Mouse (Mus musculus) hindbrain, embryonic 16.5 days (tissue): ENCODE measurements around the gene Gas7. TPM values are rescaled to one million over a fixed set of nuclear protein-coding genes. Genes with fewer than 3 reads are reported as not detected.
A peak's percentile ranks its signal among the peaks of the same experiment; 100 is the strongest.

Experiments
- ATAC-seq: fragments of 200-750 bp; cut with Nextera tagmentation; 2 replicates; pipeline ENCODE4 v1.8.0; 2017; ENCODE audit warnings: moderate TSS enrichment, moderate library complexity
- H3K27ac ChIP-seq: fragments of 300-500 bp; sonication (generic); 2 replicates; pipeline ENCODE4 v1.5.1; 2014; ENCODE audit warnings: low read depth, mild to moderate bottlenecking, control low read depth, low read length, moderate library complexity
- H3K27me3 ChIP-seq: fragments of 300-500 bp; sonication (generic); replicated peaks from 2 replicates; pipeline ENCODE4 v1.6.1; 2014; ENCODE audit warnings: low read length; ENCODE audit not compliant: control insufficient read depth, insufficient read depth
- H3K36me3 ChIP-seq: fragments of 300-500 bp; sonication (generic); 2 replicates; pipeline ENCODE4 v1.6.1; 2014; ENCODE audit warnings: mild to moderate bottlenecking, low read length, moderate library complexity, mixed read lengths; ENCODE audit not compliant: control insufficient read depth, insufficient read depth
- H3K4me1 ChIP-seq: fragments of 300-500 bp; sonication (generic); 2 replicates; pipeline ENCODE4 v1.6.1; 2014; ENCODE audit warnings: low read depth, low read length; ENCODE audit not compliant: control insufficient read depth, insufficient read depth
- H3K4me2 ChIP-seq: fragments of 300-500 bp; sonication (generic); 2 replicates; pipeline ENCODE4 v1.6.1; 2014; ENCODE audit warnings: mild to moderate bottlenecking, low read length, control low read depth, moderate library complexity
- H3K4me3 ChIP-seq: fragments of 300-500 bp; sonication (generic); 2 replicates; pipeline ENCODE4 v1.5.1; 2014; ENCODE audit warnings: mild to moderate bottlenecking, low read length, control low read depth, moderate library complexity
- H3K9ac ChIP-seq: fragments of 300-500 bp; sonication (generic); 2 replicates; pipeline ENCODE4 v1.6.1; 2014; ENCODE audit warnings: low read depth, mild to moderate bottlenecking, control low read depth, low read length, moderate library complexity
- H3K9me3 ChIP-seq: fragments of 300-500 bp; sonication (generic); 2 replicates; pipeline ENCODE4 v1.6.1; 2014; ENCODE audit warnings: mild to moderate bottlenecking, low read length, moderate library complexity; ENCODE audit not compliant: control insufficient read depth
- WGBS: fragments of 180-500 bp; shearing (Covaris S2); extraction: QIAGEN DNeasy Blood & Tissue Kit; methylation state at CpG from one replicate; pipeline ENCODE4 v1.1.7; 2014; 5-methylcytosine and 5-hydroxymethylcytosine counted together
- polyA plus RNA-seq: library from polyadenylated mRNA; unstranded; fragments of >200 nt; fragmentation: Nextera tagmentation; extraction: Ambion mirVana; gene quantifications from 2 replicates; pipeline ENCODE4 v1.2.1, GENCODE M21; 2015

Gas7 gene
- 31.0 and 34.8 TPM in 2 replicates for polyA plus RNA-seq

GRCm38 (mm10) chr11:67454874-67455526 is at the start of gene Gas7:
Gas7 (plus strand) TSS chr11:67455437.
- H3K36me3 ChIP-seq, result no peaks in the 10 kb centered on the region
- H3K4me1 ChIP-seq, result peaks cover 9% of the 10 kb centered on the region
- peak; percentile 88 for ATAC-seq
- H3K9me3 ChIP-seq, result no peaks in the 10 kb centered on the region
- H3K4me3 ChIP-seq, result peak within 1 kb of the TSS; percentile 75
- H3K27me3 ChIP-seq, result no peaks in the 10 kb centered on the region
- H3K9ac ChIP-seq, result peak within 1 kb of the TSS; percentile 87
- peak within 1 kb of the TSS; percentile 70; the same call in 1 of the 2 replicates for H3K27ac ChIP-seq
- WGBS, result 0% methylated on average over 55 of the region's 78 CpGs
- peak within 1 kb of the TSS; percentile 96 for H3K4me2 ChIP-seq

GRCm38 (mm10) chr11:67414346-67414940 is 40.8 kb upstream of the Gas7 start:
- H3K27me3 ChIP-seq, result no peaks in the 10 kb centered on the region
- H3K4me2 ChIP-seq, result no peak overlapping the region
- H3K9me3 ChIP-seq, result no peaks in the 10 kb centered on the region
- H3K36me3 ChIP-seq, result no peaks in the 10 kb centered on the region
- ATAC-seq, result no peak
- H3K27ac ChIP-seq, result no peak overlapping the region
- H3K4me3 ChIP-seq, result no peak overlapping the region
- 70% methylated on average over 6 of the region's 6 CpGs for WGBS
- no peaks in the 10 kb centered on the region for H3K4me1 ChIP-seq
- H3K9ac ChIP-seq, result no peak overlapping the region

GRCm38 (mm10) chr11:67423575-67423974 is 31.7 kb upstream of the Gas7 start:
- Histone ChIP-seq H3K4me3 (no peak overlapping the region), H3K27ac (no peak overlapping the region), H3K36me3 (no peaks in the 10 kb centered on the region), H3K9me3 (no peaks in the 10 kb centered on the region), H3K9ac (no peak overlapping the region), H3K4me1 (no peaks in the 10 kb centered on the region), H3K4me2 (no peak overlapping the region), H3K27me3 (no peaks in the 10 kb centered on the region)
- ATAC-seq, result no peak
- 66% methylated on average over 13 of the region's 13 CpGs for WGBS

GRCm38 (mm10) chr11:67428196-67428595 is 27.0 kb upstream of the Gas7 start:
- Histone ChIP-seq H3K9me3 (no peaks in the 10 kb centered on the region), H3K4me2 (no peak overlapping the region), H3K4me3 (no peak overlapping the region), H3K36me3 (no peaks in the 10 kb centered on the region), H3K9ac (no peak overlapping the region), H3K4me1 (peaks cover 6% of the 10 kb centered on the region), H3K27ac (no peak overlapping the region), H3K27me3 (no peaks in the 10 kb centered on the region)
- WGBS, result 42% methylated on average over 3 of the region's 3 CpGs
- ATAC-seq, result no peak

- H3K36me3 ChIP-seq, result no peaks in the 10 kb centered on the region
- no peak for ATAC-seq
- WGBS, result 59% methylated on average over 1 of the region's 1 CpGs
- no peaks in the 10 kb centered on the region for H3K27me3 ChIP-seq
- no peak overlapping the region for H3K9ac ChIP-seq
- no peaks in the 10 kb centered on the region for H3K9me3 ChIP-seq
- no peak overlapping the region for H3K27ac ChIP-seq
- H3K4me2 ChIP-seq, result no peak overlapping the region
- peaks cover 6% of the 10 kb centered on the region for H3K4me1 ChIP-seq
- H3K4me3 ChIP-seq, result no peak overlapping the region
Observed at GRCm38 (mm10) chr11:67429836-67430235, 25.4 kb upstream of the Gas7 start.

GRCm38 (mm10) chr11:67431116-67431645 is 24.1 kb upstream of the Gas7 start:
- no peak overlapping the region for H3K4me3 ChIP-seq
- peaks cover 6% of the 10 kb centered on the region for H3K4me1 ChIP-seq
- H3K4me2 ChIP-seq, result peak overlapping the region; percentile 37
- H3K9ac ChIP-seq, result no peak overlapping the region
- H3K27me3 ChIP-seq, result no peaks in the 10 kb centered on the region
- H3K27ac ChIP-seq, result no peak overlapping the region
- 19% methylated on average over 14 of the region's 14 CpGs for WGBS
- H3K9me3 ChIP-seq, result no peaks in the 10 kb centered on the region
- H3K36me3 ChIP-seq, result no peaks in the 10 kb centered on the region
- ATAC-seq, result no peak

- 76% methylated on average over 4 of the region's 4 CpGs for WGBS
- Histone ChIP-seq H3K9ac (no peak overlapping the region), H3K27ac (no peak overlapping the region), H3K9me3 (no peaks in the 10 kb centered on the region), H3K36me3 (no peaks in the 10 kb centered on the region), H3K27me3 (no peaks in the 10 kb centered on the region), H3K4me2 (no peak overlapping the region), H3K4me1 (peaks cover 6% of the 10 kb centered on the region), H3K4me3 (no peak overlapping the region)
- no peak for ATAC-seq
Observed at GRCm38 (mm10) chr11:67431864-67432263, 23.4 kb upstream of the Gas7 start.

- no peaks in the 10 kb centered on the region for H3K27me3 ChIP-seq
- no peaks in the 10 kb centered on the region for H3K36me3 ChIP-seq
- no peak overlapping the region for H3K4me2 ChIP-seq
- no peaks in the 10 kb centered on the region for H3K9me3 ChIP-seq
- H3K27ac ChIP-seq, result no peak overlapping the region
- H3K4me3 ChIP-seq, result no peak overlapping the region
- H3K4me1 ChIP-seq, result peaks cover 6% of the 10 kb centered on the region
- ATAC-seq, result no peak
- H3K9ac ChIP-seq, result no peak overlapping the region
- WGBS, result 80% methylated on average over 5 of the region's 5 CpGs
Observed at GRCm38 (mm10) chr11:67433763-67434162, 21.5 kb upstream of the Gas7 start.

GRCm38 (mm10) chr11:67438746-67439145 is 16.5 kb upstream of the Gas7 start:
- H3K27me3 ChIP-seq, result no peaks in the 10 kb centered on the region
- no peak overlapping the region for H3K4me3 ChIP-seq
- no peaks in the 10 kb centered on the region for H3K4me1 ChIP-seq
- ATAC-seq, result no peak
- no peak overlapping the region for H3K4me2 ChIP-seq
- 92% methylated on average over 5 of the region's 5 CpGs for WGBS
- no peaks in the 10 kb centered on the region for H3K36me3 ChIP-seq
- H3K9me3 ChIP-seq, result no peaks in the 10 kb centered on the region
- H3K9ac ChIP-seq, result no peak overlapping the region
- no peak overlapping the region for H3K27ac ChIP-seq
